Mouse (Mus musculus): Measurements from ENCODE around the gene Rab14.

GRCm38 (mm10) chr2:35235021-35235420 lies 34.1 kb upstream of the Rab14 start:
- TF ChIP-seq CTCF (IDR thresholded peaks at IDR 0.05; ENCODE audit: borderline replicate concordance, extremely low read depth, insufficient read depth, insufficient read length) (no peak), POLR2A (IDR thresholded peaks at IDR 0.05; ENCODE audit: borderline replicate concordance, extremely low read depth, insufficient read depth, insufficient read length, poor library complexity, severe bottlenecking) (no peak)
